Mouse (Mus musculus): ENCODE results near the gene Dgkz. TPM values are rescaled to one million over a fixed set of nuclear protein-coding genes. Genes with fewer than 3 reads are reported as not detected.

The Dgkz gene
- polyA plus RNA-seq, 1 experiment from 2014 or later = 37.7 TPM

DNA sequence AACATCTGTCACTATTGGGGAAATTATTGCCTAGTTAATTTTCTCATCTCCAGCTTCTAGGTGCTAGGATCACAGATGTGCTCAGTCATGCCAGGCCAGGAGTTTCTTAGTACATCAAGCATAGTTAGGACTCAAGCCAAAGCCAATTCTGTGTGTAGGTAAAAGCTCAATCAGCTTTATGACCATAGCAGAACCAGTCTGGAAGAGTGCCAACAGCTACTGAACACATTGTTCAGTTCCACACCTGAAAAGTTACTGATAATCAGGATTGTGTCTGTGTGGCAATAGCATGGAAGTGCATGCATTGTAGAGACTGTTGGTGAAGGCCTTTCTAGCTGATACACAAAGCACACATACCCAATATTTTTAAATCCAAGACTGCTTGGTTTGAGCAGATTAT, 77.7 kb downstream of the Dgkz start:
- no peak for DNase-seq (ENCODE audit: low spot score)
- peaks cover 2% of the 10 kb centered on the region; the same call in 1 of the 2 replicates for H3K36me3 ChIP-seq (ENCODE audit: control insufficient read depth, insufficient read depth, low read length)
- no peak for ATAC-seq (ENCODE audit: insufficient read depth, low FRiP score, low TSS enrichment)

DNA sequence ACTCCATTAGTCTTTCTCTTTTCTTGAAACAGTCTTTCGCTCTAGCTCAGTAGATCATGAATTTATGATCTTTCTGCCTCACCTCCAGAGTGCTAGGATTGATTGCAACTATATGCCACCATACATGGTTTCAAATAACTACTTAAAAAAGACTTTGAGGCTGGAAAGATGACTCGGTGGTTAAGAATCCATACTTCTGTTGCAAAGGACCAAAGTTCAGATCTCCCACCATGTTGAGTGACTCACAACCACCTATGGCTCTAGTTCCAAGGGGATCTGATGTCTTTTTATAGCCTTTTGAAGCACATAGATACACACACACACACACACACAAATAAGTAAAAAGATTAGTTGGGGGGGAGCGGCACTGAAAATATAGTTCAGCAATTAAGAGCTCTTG, 80.3 kb downstream of the Dgkz start:
- DNase-seq (ENCODE audit: low spot score) = no peak
- no peaks in the 10 kb centered on the region for H3K9me3 ChIP-seq (ENCODE audit: control insufficient read depth, low read length)

More for the DNA sequence above, 77.7 kb downstream of the Dgkz start:
- Histone ChIP-seq H3K4me3 (ENCODE audit: low read depth, low read length) (no peak overlapping the region), H3K9me3 (ENCODE audit: control insufficient read depth, low read length) (no peaks in the 10 kb centered on the region), H3K27me3 (ENCODE audit: control insufficient read depth, insufficient read depth, low read length) (no peaks in the 10 kb centered on the region), H3K9ac (ENCODE audit: low read length) (no peak overlapping the region), H3K4me1 (ENCODE audit: control insufficient read depth, insufficient read depth, low read length) (no peaks in the 10 kb centered on the region), H3K27ac (ENCODE audit: low read depth, low read length) (no peak overlapping the region), H3K4me2 (ENCODE audit: low read depth) (no peak overlapping the region)

DNA sequence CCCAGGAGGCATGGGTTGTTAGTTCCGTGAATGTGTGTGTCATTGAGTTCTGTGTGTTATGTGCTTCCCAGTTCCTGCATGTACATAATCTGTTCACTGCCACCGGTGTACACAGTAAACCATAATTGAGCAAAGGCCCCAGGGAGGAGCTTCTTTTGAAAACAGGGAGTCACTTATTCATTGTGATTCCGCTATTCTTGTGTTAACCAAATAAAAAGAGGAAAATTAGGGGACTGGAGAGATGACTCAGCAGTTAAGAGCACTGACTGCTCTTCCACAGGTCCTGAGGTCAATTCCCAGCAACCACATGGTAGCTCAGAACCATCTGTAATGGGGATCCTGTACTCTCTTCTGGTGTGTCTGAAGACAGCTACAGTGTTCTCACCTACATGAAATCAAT, 80.9 kb downstream of the Dgkz start:
- WGBS = 93% methylated on average over 3 of the region's 3 CpGs

More for the DNA sequence above, 80.3 kb downstream of the Dgkz start:
- no peak for ATAC-seq (ENCODE audit: insufficient read depth, low FRiP score, low TSS enrichment)
- WGBS = 95% methylated on average over 3 of the region's 3 CpGs
- no peak overlapping the region for H3K4me3 ChIP-seq (ENCODE audit: low read depth, low read length)
- H3K4me2 ChIP-seq (ENCODE audit: low read depth) = no peak overlapping the region
- no peaks in the 10 kb centered on the region for H3K27me3 ChIP-seq (ENCODE audit: control insufficient read depth, insufficient read depth, low read length)
- no peak overlapping the region for H3K9ac ChIP-seq (ENCODE audit: low read length)
- H3K27ac ChIP-seq (ENCODE audit: low read depth, low read length) = no peak overlapping the region
- no peaks in the 10 kb centered on the region for H3K4me1 ChIP-seq (ENCODE audit: control insufficient read depth, insufficient read depth, low read length)
- H3K36me3 ChIP-seq (ENCODE audit: control insufficient read depth, insufficient read depth, low read length) = no peaks in the 10 kb centered on the region

DNA sequence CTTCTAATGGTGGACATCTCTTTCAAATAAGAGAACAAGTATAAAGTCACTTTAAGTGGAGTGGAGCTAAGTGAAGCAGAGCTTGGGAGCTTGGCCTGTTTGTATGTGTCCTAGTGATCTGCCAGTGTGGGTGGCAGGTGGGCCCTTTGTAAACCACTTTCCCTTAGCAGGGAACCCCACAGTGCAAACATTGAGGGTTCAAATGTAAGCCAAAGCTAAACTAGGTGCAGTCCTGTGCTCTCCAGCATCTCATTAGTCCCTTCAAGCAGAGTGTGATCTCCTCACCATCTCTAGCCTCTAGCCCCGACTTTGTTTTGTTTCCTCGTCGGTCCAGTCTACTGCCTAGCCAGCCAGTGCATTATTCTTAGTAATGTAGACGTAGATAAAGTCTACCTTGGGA, 91.0 kb downstream of the Dgkz start:
- H3K27ac ChIP-seq (ENCODE audit: low read depth, low read length) = no peak overlapping the region
- H3K4me2 ChIP-seq (ENCODE audit: low read depth) = no peak overlapping the region
- WGBS = 94% methylated on average over 4 of the region's 4 CpGs
- H3K27me3 ChIP-seq (ENCODE audit: control insufficient read depth, insufficient read depth, low read length) = no peaks in the 10 kb centered on the region
- no peaks in the 10 kb centered on the region for H3K9me3 ChIP-seq (ENCODE audit: control insufficient read depth, low read length)
- no peaks in the 10 kb centered on the region for H3K4me1 ChIP-seq (ENCODE audit: control insufficient read depth, insufficient read depth, low read length)
- H3K36me3 ChIP-seq (ENCODE audit: control insufficient read depth, insufficient read depth, low read length) = 0 out of 2 replicates have a peak, but pooled peaks cover 3% of the 10 kb centered on the region
- no peak overlapping the region for H3K9ac ChIP-seq (ENCODE audit: low read length)
- no peak for DNase-seq (ENCODE audit: low spot score)
- no peak for ATAC-seq (ENCODE audit: insufficient read depth, low FRiP score, low TSS enrichment)
- no peak overlapping the region for H3K4me3 ChIP-seq (ENCODE audit: low read depth, low read length)

More for the DNA sequence above, 80.9 kb downstream of the Dgkz start:
- Histone ChIP-seq H3K27me3 (ENCODE audit: control insufficient read depth, insufficient read depth, low read length) (no peaks in the 10 kb centered on the region), H3K9me3 (ENCODE audit: control insufficient read depth, low read length) (no peaks in the 10 kb centered on the region), H3K4me3 (ENCODE audit: low read depth, low read length) (no peak overlapping the region), H3K36me3 (ENCODE audit: control insufficient read depth, insufficient read depth, low read length) (no peaks in the 10 kb centered on the region), H3K4me1 (ENCODE audit: control insufficient read depth, insufficient read depth, low read length) (no peaks in the 10 kb centered on the region), H3K9ac (ENCODE audit: low read length) (no peak overlapping the region), H3K27ac (ENCODE audit: low read depth, low read length) (no peak overlapping the region), H3K4me2 (ENCODE audit: low read depth) (no peak overlapping the region)
- ATAC-seq (ENCODE audit: insufficient read depth, low FRiP score, low TSS enrichment) (no peak), DNase-seq (ENCODE audit: low spot score) (no peak)

DNA sequence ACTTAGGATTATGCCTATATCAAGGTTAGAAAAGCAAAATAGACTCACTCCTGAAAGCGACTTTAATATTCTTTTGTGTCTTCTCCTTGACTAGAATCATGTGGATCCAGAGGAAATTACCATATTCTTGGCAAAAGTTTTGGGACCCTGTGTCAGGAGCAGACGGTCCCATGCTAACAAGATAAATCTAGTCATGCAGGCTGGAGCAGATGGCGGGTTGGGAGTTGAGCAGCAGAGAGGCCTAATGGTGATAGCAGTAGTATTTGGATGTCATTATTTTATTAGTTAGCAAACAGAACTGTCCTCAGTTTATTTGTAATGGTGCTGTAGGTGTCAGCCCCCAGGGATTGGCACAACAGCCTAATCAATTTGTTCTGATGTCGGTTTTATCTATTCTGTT, 91.7 kb downstream of the Dgkz start:
- no peak overlapping the region for H3K27ac ChIP-seq (ENCODE audit: low read depth, low read length)
- no peaks in the 10 kb centered on the region for H3K9me3 ChIP-seq (ENCODE audit: control insufficient read depth, low read length)
- no peak for DNase-seq (ENCODE audit: low spot score)
- WGBS = 85% methylated on average over 4 of the region's 4 CpGs
- H3K9ac ChIP-seq (ENCODE audit: low read length) = no peak overlapping the region
- no peak overlapping the region for H3K4me3 ChIP-seq (ENCODE audit: low read depth, low read length)
- H3K4me1 ChIP-seq (ENCODE audit: control insufficient read depth, insufficient read depth, low read length) = no peaks in the 10 kb centered on the region
- ATAC-seq (ENCODE audit: insufficient read depth, low FRiP score, low TSS enrichment) = no peak
- H3K27me3 ChIP-seq (ENCODE audit: control insufficient read depth, insufficient read depth, low read length) = no peaks in the 10 kb centered on the region
- 0 out of 2 replicates have a peak, but pooled peaks cover 3% of the 10 kb centered on the region for H3K36me3 ChIP-seq (ENCODE audit: control insufficient read depth, insufficient read depth, low read length)
- no peak overlapping the region for H3K4me2 ChIP-seq (ENCODE audit: low read depth)

Small RNAs within 50 kb of the gene (microRNA-seq; reads per million reads assigned to microRNA genes)
- gene Mir6999 = not detected

Other genes with a start within 250 kb of the Dgkz start
- gene Ambra1, start 245.7 kb downstream of the Dgkz start, polyA plus RNA-seq (2014; fragmentation: Nextera tagmentation; extraction: Ambion mirVana) = 21.3 and 21.5 TPM in 2 replicates
- 0.45 and 0.53 TPM in 2 replicates for gene Chrm4, start 48.6 kb downstream of the Dgkz start, polyA plus RNA-seq (2014; fragmentation: Nextera tagmentation; extraction: Ambion mirVana)
- gene Mdk, start 43.6 kb downstream of the Dgkz start, polyA plus RNA-seq (2014; fragmentation: Nextera tagmentation; extraction: Ambion mirVana) = 1,127 and 1,214 TPM in 2 replicates
- gene Gm9821, start 30.2 kb downstream of the Dgkz start, polyA plus RNA-seq (2014; fragmentation: Nextera tagmentation; extraction: Ambion mirVana) = 0.37 and 0.58 TPM in 2 replicates
- 1.6 and 2.0 TPM in 2 replicates for gene Creb3l1, start 48.6 kb upstream of the Dgkz start, polyA plus RNA-seq (2014; fragmentation: Nextera tagmentation; extraction: Ambion mirVana)
- gene Phf21a, start 117.3 kb upstream of the Dgkz start, polyA plus RNA-seq (2014; fragmentation: Nextera tagmentation; extraction: Ambion mirVana) = 32.1 and 34.1 TPM in 2 replicates